Mouse (Mus musculus) heart, postnatal 0 days (tissue): ENCODE measurements at regions not wholly inside any gene's neighbourhood (a gene's known extent, or its start where the extent isn't known, plus 50 kb on each side); places are given as distances from the start of the nearest gene placed in this dataset.

Experiments used
- CTCF ChIP-seq: IDR thresholded peaks from 2 replicates; pipeline ENCODE4 v1.5.1; 2016; ENCODE audit warnings: antibody characterized with exemption, control low read depth, low read depth
- EP300 ChIP-seq: IDR thresholded peaks from 2 replicates; pipeline ENCODE4 v1.6.1; 2016; ENCODE audit warnings: antibody characterized with exemption, low read depth

GRCm38 (mm10) chr4:142310282-142310681 is 71.1 kb upstream of the Kazn start:
- TF ChIP-seq CTCF (no peak), EP300 (no peak)
